Mouse (Mus musculus) megakaryocyte-erythroid progenitor cell, adult 5 weeks (primary cell): ENCODE results near the gene Prdm13. TPM values are rescaled to one million over a fixed set of nuclear protein-coding genes. Genes with fewer than 3 reads are reported as not detected.

Source experiments
- polyA plus RNA-seq: library from polyadenylated mRNA; stranded (reverse); fragments of >175 nt; gene quantifications from 2 replicates; pipeline ENCODE4 v1.2.3, GENCODE M21; 2012

Prdm13 gene
- 0.03 and 0.07 TPM in 2 replicates for polyA plus RNA-seq

GRCm38 (mm10) chr4:21685595-21686091 lies at the start of gene Prdm13:
Gene Prdm13 (minus strand): TSS chr4:21685963.

DNA sequence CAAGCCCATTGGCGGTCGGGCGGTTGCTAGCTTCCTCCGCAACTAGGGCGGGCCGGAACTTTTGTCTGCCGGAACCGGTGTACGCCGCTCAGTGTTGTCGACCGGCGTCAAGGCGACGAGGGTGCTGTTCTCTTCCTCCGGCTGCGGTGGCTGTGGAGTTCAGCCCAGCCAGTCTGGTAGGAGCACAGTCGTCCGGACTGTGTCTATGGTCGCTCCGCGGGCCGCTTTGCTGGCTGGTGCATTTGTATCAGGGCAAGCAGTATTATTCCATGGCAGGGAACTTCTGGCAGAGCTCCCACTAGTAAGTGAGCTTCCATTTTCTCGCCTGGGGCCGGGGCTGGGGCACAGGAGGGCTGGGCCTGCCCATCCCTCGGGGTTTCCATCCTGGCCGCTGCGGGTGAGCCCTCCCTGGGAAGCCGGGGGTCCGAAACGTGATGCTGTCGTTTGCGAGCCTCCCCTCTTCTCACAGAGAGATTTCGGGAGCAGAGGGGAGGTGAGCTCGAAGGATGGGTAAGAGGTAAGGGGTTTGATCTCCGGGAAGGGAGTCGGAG lies 41.9 kb upstream of the Prdm13 start, which contains the start of gene Ccnc:
Ccnc (plus strand) TSS at position 87 of the 551 bp plus-strand sequence.

Other genes starting within 250 kb of the Prdm13 start
- 0.39 and 0.80 TPM in 2 replicates for gene Ccnc, start 41.7 kb upstream of the Prdm13 start, polyA plus RNA-seq
- 1.6 and 2.0 TPM in 2 replicates for gene Usp45, start 81.2 kb upstream of the Prdm13 start, polyA plus RNA-seq
- gene Tstd3, start 81.2 kb upstream of the Prdm13 start, polyA plus RNA-seq: 0.81 and 1.8 TPM in 2 replicates
- gene Pnisr, start 161.6 kb upstream of the Prdm13 start, polyA plus RNA-seq: 40.5 and 53.7 TPM in 2 replicates
- 2.0 and 2.5 TPM in 2 replicates for gene Coq3, start 193.7 kb upstream of the Prdm13 start, polyA plus RNA-seq
- gene Faxc, start 245.4 kb upstream of the Prdm13 start, polyA plus RNA-seq: 0.04 TPM in 1 of 2 replicates, not detected in the other